ENCODE assay signal across 40 mouse cellular contexts in the genomic region with DNA sequence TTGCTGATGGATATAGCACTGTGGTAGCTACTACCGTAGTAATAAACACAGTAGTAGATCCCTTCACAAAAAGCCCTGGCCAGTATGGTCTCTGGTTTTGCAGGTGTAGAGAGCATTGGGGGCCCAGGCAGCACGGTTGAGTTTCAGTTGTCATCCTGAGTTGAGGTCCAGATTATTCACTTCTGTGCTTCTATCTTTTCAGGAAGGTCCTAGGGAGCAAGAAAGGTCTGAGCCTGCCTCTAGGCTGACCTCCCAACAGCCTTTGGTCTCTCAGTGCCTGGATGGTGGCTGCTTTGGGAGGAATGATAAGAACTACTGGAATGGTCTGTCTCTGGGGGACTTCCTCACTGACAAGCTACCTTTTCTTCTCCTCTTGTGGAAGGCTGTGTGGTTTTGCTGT. TPM values are rescaled to one million over a fixed set of nuclear protein-coding genes. Genes with fewer than 3 reads are reported as not detected.
"Had no signal": no experiment of that assay in that cellular context is flagged by ENCODE, and none has a peak within 500 bp of the region (broad histone marks: within the 10 kb centered on the region; RNA-seq: fewer than 3 reads in every experiment).

No protein-coding gene starts in this region.

- H3K9me3 ChIP-seq: hindbrain, embryonic 15.5 days; kidney, embryonic 15.5 days; limb, embryonic 13.5 days; limb, embryonic 15.5 days; liver, embryonic 12.5 days had no signal

- H3K4me3 ChIP-seq: heart, adult 2 months; heart, embryonic 12.5 days; hindbrain, embryonic 13.5 days; hindbrain, embryonic 15.5 days; kidney, embryonic 15.5 days; limb, embryonic 13.5 days; limb, embryonic 15.5 days; liver, embryonic 12.5 days had no signal

- H3K36me3 ChIP-seq: heart, embryonic 12.5 days; hindbrain, embryonic 13.5 days; hindbrain, embryonic 15.5 days; kidney, embryonic 15.5 days; limb, embryonic 13.5 days; limb, embryonic 15.5 days; liver, embryonic 12.5 days had no signal

- H3K4me1 ChIP-seq: heart, embryonic 12.5 days; hindbrain, embryonic 13.5 days; hindbrain, embryonic 15.5 days; kidney, embryonic 15.5 days; limb, embryonic 13.5 days; limb, embryonic 15.5 days; liver, embryonic 12.5 days had no signal

- H3K27ac ChIP-seq: heart, adult 2 months; hindbrain, embryonic 13.5 days; hindbrain, embryonic 15.5 days; hindbrain, postnatal 0 days; kidney, embryonic 15.5 days; kidney, postnatal 0 days; limb, embryonic 13.5 days; limb, embryonic 15.5 days; liver, embryonic 12.5 days had no signal

- H3K27me3 ChIP-seq: heart, embryonic 12.5 days; hindbrain, embryonic 13.5 days; hindbrain, embryonic 15.5 days; kidney, embryonic 15.5 days; limb, embryonic 13.5 days; limb, embryonic 15.5 days; liver, embryonic 12.5 days had no signal

- DNase-seq: gastrocnemius, postnatal 14 days; gastrocnemius, postnatal 36 days; heart, adult 2 months; heart, postnatal 10 days; kidney, adult 11 months; kidney, adult 2 months; kidney, adult 9 months; kidney, postnatal 14 days; kidney, postnatal 36 days; layer of hippocampus, adult 9-11 months; layer of hippocampus, postnatal 36 days; left cerebral cortex, postnatal 4 days had no signal

RNA-seq across cellular contexts. Expression of a gene that starts 7.2 kb away (rescaled TPM):
- total RNA-seq: gastrocnemius, adult 18-20 months; gastrocnemius, adult 8-10 months; gastrocnemius, postnatal 14 days; gastrocnemius, postnatal 36 days; heart, adult 2 months; heart, postnatal 10 days; heart, postnatal 25 days; hematopoietic stem cell, adult 5-6 weeks; hindbrain, postnatal 0 days; layer of hippocampus, adult 18-20 months; layer of hippocampus, adult 8-10 months; layer of hippocampus, postnatal 14 days; layer of hippocampus, postnatal 36 days; left cerebral cortex, adult 18-20 months; left cerebral cortex, adult 8-10 months; left cerebral cortex, postnatal 10 days; left cerebral cortex, postnatal 25 days; left cerebral cortex, postnatal 4 days; liver, adult 2 months had no signal
- polyA plus RNA-seq: frontal cortex, adult 2 months; heart, adult 2 months; heart, embryonic 12.5 days; heart, embryonic 14.5 days; heart, embryonic 16.5 days; hindbrain, embryonic 11.5 days; hindbrain, embryonic 13.5 days; hindbrain, embryonic 15.5 days; hindbrain, postnatal 0 days; intestine, embryonic 14.5 days; intestine, embryonic 16.5 days; kidney, adult 2 months; kidney, embryonic 15.5 days; kidney, postnatal 0 days; limb, embryonic 11.5 days; limb, embryonic 13.5 days; limb, embryonic 15.5 days; liver, adult 2 months; liver, embryonic 12.5 days had no signal
